Mouse (Mus musculus) heart, postnatal 0 days (tissue): ENCODE data around the gene Kcnk12.

Experiments used
- CTCF ChIP-seq: IDR thresholded peaks from 2 replicates; pipeline ENCODE4 v1.5.1; 2016; ENCODE audit warnings: antibody characterized with exemption, control low read depth, low read depth
- EP300 ChIP-seq: IDR thresholded peaks from 2 replicates; pipeline ENCODE4 v1.6.1; 2016; ENCODE audit warnings: antibody characterized with exemption, low read depth

- TF ChIP-seq CTCF = no peak
- no peak for TF ChIP-seq EP300
These were observed 27.0 kb downstream of the Kcnk12 start for GRCm38 (mm10) chr17:87770766-87771165.
